Mouse (Mus musculus) gastrocnemius, adult 2 months (tissue): ENCODE data around the gene Slc25a43. TPM values are rescaled to one million over a fixed set of nuclear protein-coding genes. Genes with fewer than 3 reads are reported as not detected.

Source experiments
- DNase-seq: peaks from one replicate; pipeline ENCODE4 v3.0.0; 2022
- H3K27ac ChIP-seq: fragments of 200-600 bp; 2 replicates; pipeline ENCODE4 v1.8.1; 2022; ENCODE audit warnings: mild to moderate bottlenecking
- H3K4me3 ChIP-seq: fragments of 200-600 bp; 2 replicates; pipeline ENCODE4 v1.8.1; 2022; ENCODE audit warnings: mild to moderate bottlenecking, moderate library complexity
- CTCF ChIP-seq: fragments of 200-600 bp; IDR thresholded peaks from 2 replicates; pipeline ENCODE4 v1.8.1; 2022; ENCODE audit warnings: antibody characterized with exemption, mild to moderate bottlenecking, moderate library complexity
- intact Hi-C: fragments of 180-260 bp; cut with DNase I; formaldehyde crosslinking; loops from one replicate; pipeline ENCODE4 v1.15.1; 2025
- total RNA-seq, 2 experiments: library from RNA; stranded (reverse); gene quantifications; 2 replicates each; pipeline ENCODE4 v1.2.3; 2021

Gene Slc25a43
- total RNA-seq, 2 experiments from 2014 or later = not detected

DNA sequence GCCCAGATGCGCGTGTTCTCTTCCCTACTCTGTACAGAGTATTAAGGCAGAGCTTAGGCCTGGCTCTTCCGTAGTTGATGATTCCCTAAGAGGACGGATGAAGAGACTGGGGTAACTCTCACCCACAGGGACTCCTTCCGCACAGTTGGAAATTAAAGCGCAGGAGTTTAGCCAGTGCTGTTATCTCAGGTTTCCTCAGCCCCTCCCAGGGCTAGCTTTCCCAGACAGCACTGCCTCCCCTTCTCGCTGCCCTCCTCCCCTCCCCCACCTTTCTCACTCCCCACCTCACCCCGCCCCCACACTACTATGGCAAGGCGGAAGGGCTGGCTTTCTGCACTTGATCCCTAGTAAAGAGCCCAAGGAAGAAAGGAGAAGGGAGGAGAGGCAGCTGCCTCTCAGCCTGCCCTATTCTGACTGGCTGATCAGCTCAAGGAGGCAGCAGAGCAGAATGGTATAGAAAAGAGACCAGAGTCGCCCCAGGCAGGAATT, 73.5 kb downstream of the Slc25a43 start:
- intact Hi-C loops = no loop called here
- peak overlapping the region; percentile 47 for H3K4me3 ChIP-seq
- no peak for DNase-seq
- no peak for TF ChIP-seq CTCF
- peak overlapping the region; percentile 46 for H3K27ac ChIP-seq

DNA sequence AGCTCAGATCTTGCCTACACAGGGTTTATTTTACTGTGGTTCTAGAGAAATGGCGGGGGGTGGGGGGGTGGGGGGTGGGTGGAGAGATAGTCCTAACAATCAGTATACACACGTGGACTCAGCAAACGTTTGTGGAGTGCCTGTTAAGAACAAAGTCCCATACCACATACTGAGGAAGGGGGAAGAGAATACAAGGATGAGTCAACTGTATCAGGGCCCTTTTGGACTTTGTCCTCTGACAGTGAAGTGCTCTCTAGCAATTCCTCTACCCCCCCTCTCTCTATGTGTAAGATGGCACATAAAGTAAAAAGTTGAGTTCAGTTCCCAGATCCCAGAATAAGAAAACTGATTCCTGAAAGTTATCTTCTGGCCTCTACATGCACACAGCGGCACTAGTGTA, 76.1 kb downstream of the Slc25a43 start:
- no peak overlapping the region for H3K4me3 ChIP-seq
- DNase-seq = no peak
- TF ChIP-seq CTCF = no peak
- intact Hi-C loops = no loop called here
- no peak overlapping the region for H3K27ac ChIP-seq

DNA sequence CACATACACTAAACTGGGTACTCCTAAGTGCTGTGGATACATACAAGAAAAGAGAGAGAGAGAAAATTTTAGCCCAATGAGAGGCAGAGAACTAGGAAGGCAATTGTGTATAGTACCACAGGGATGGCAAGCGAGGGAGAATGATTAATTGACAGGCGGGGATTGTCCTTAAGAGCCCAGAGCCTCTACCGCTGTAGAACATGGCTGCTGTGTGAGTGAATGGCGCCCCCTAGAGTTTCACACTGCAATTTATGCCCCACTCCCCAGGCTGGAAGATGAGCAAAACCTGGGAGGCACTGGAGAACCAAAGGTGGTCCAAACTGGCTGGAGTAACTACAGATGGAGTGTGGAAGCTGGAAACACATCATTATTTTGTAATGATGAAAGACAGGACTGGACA, 76.7 kb downstream of the Slc25a43 start:
- intact Hi-C loops = loop anchor here (2.0 kb wide), 1 partner anchor 59 kb away; no protein-coding TSS in a partner anchor
- Histone ChIP-seq H3K4me3 (no peak overlapping the region), H3K27ac (no peak overlapping the region)
- peak; percentile 51 for DNase-seq
- peak; percentile 82 for TF ChIP-seq CTCF

DNA sequence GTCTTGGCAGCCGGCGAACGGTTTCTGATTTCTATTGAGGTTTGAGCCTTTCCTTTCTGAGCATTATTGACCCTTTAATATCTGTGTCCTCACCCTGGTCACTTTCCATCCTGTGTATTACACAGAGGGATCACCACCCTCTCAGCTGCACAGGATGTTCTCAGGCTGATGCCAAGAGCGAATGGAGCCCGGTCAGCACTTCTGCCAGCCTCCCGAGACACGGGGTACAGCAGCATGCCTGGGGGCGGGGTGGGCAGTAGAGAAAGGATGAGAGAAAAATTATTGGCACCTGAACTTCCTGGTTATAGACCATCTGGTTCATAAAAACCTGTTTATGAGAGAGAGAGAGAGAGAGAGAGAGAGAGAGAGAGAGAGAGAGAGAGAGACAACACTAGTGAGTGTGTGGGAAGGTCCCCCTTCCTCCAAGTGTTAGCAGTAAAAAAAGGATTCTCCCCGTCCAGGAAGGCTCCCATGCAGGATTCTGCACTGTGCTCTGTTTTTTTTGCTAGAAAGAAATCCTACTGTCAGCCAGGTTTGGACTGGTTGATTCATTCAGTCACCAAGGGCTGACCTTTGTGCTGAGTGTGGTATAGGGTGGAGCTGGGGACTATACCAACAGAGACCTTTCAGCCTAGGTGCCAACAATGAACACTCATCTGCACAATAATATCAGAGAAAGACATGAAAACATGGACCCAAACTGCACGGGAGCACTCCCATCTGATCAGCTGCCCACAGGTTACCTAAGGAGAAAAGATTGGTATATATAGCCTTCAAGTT, 80.7 kb downstream of the Slc25a43 start:
- peak; percentile 70 for DNase-seq
- intact Hi-C loops = no loop called here
- Histone ChIP-seq H3K27ac (no peak overlapping the region), H3K4me3 (no peak overlapping the region)
- TF ChIP-seq CTCF = no peak

DNA sequence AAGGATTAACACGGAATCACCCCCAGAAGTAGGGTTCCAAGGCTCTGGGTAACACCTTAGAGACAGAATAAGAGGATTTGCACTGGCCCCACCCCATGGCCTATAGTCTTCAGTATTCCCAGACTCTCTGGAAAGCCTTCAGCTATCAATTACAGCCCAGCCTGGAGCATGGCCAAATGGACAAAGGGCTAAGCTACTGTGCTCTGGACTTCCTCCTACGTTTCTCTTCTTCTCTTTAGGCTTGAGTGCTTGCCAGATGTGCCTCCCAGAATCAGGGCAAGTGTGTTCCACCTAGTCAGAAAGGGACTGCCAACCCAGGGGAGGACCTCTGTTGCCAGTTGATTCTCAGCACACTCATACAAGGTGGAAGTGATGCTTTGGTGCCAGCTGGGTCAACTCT, 81.6 kb downstream of the Slc25a43 start:
- intact Hi-C loops = no loop called here
- no peak for TF ChIP-seq CTCF
- Histone ChIP-seq H3K27ac (no peak overlapping the region), H3K4me3 (no peak overlapping the region)
- DNase-seq = peak; percentile 28

Other genes with a start within 250 kb of the Slc25a43 start
- 1 to 10 TPM; 7.7 to 9.3 TPM for gene Pgrmc1, start 145.5 kb upstream of the Slc25a43 start, total RNA-seq
- gene Akap17b, start 98.3 kb upstream of the Slc25a43 start, total RNA-seq = 1 to 10 TPM; 2.1 to 2.4 TPM
- gene Slc25a5, start 52.0 kb downstream of the Slc25a43 start, total RNA-seq = 10 to 100 TPM; 55.8 to 80.1 TPM
- gene Ube2a, start 130.2 kb downstream of the Slc25a43 start, total RNA-seq = 10 to 100 TPM; 37.7 to 40.0 TPM
- 10 to 100 TPM; 12.0 TPM for gene C330007P06Rik, start 130.5 kb downstream of the Slc25a43 start, total RNA-seq
- 1 to 10 TPM; 2.7 to 2.9 TPM for gene Nkrf, start 159.2 kb downstream of the Slc25a43 start, total RNA-seq
- gene Sept6, start 248.1 kb downstream of the Slc25a43 start, total RNA-seq = 1 to 10 TPM in 1 of 2 experiments, under 1 TPM in 1; 0.99 to 1.9 TPM